Mouse (Mus musculus): Measurements from ENCODE around the gene Cldn14. TPM values are rescaled to one million over a fixed set of nuclear protein-coding genes. Genes with fewer than 3 reads are reported as not detected.
"Not testable (repeated sequence)": the region's sequence is repeated elsewhere in the genome, so short reads cannot be mapped to it uniquely, and the experiment has no call there.

Cldn14 gene
- not detected for total RNA-seq (2021)

- intact Hi-C loops (cut with DNase I): no loop called here
- DNase-seq: no peak
Observed at GRCm38 (mm10) chr16:94008737-94009136, at the start of gene Cldn14. Cldn14 (minus strand) TSS chr16:94008837.

GRCm38 (mm10) chr16:94055576-94055975, 46.9 kb upstream of the Cldn14 start:
- DNase-seq: no peak
- intact Hi-C loops (cut with DNase I): no loop called here

- intact Hi-C loops (cut with DNase I): no loop called here
- no peak for DNase-seq
Observed at GRCm38 (mm10) chr16:94055176-94055575, 46.5 kb upstream of the Cldn14 start.

- intact Hi-C loops (cut with DNase I): no loop called here
Observed at GRCm38 (mm10) chr16:94050368-94050767, 41.7 kb upstream of the Cldn14 start.

GRCm38 (mm10) chr16:94044996-94045395, 36.4 kb upstream of the Cldn14 start:
- no peak for DNase-seq
- intact Hi-C loops (cut with DNase I): no loop called here

More at GRCm38 (mm10) chr16:94050368-94050767, 41.7 kb upstream of the Cldn14 start:
- no peak for DNase-seq

- intact Hi-C loops (cut with DNase I): no loop called here
- DNase-seq: no peak
Observed at GRCm38 (mm10) chr16:94043797-94044196, 35.2 kb upstream of the Cldn14 start.

GRCm38 (mm10) chr16:94041065-94041712, 32.6 kb upstream of the Cldn14 start:
- intact Hi-C loops (cut with DNase I): no loop called here
- DNase-seq: no peak

GRCm38 (mm10) chr16:94040485-94040884, 31.8 kb upstream of the Cldn14 start:
- DNase-seq: no peak
- intact Hi-C loops (cut with DNase I): no loop called here

- DNase-seq: no peak
- intact Hi-C loops (cut with DNase I): loop anchor here (1.0 kb wide), 1 partner anchor 219 kb away; no protein-coding TSS in a partner anchor
Observed at GRCm38 (mm10) chr16:94038986-94039341, 30.3 kb upstream of the Cldn14 start.

- peak; percentile 54 to 62 for DNase-seq
- intact Hi-C loops (cut with DNase I): loop anchor here (1.0 kb wide), 1 partner anchor 220 kb away; no protein-coding TSS in a partner anchor
Observed at GRCm38 (mm10) chr16:94038272-94038985, 29.8 kb upstream of the Cldn14 start.

- intact Hi-C loops (cut with DNase I): no loop called here
- no peak for DNase-seq
Observed at GRCm38 (mm10) chr16:94037280-94037679, 28.6 kb upstream of the Cldn14 start.

- no peak for DNase-seq
- intact Hi-C loops (cut with DNase I): no loop called here
Observed at GRCm38 (mm10) chr16:94034152-94034551, 25.5 kb upstream of the Cldn14 start.

GRCm38 (mm10) chr16:94032270-94032669, 23.6 kb upstream of the Cldn14 start:
- intact Hi-C loops (cut with DNase I): no loop called here
- DNase-seq: no peak

GRCm38 (mm10) chr16:94023352-94024280, 15.0 kb upstream of the Cldn14 start:
- intact Hi-C loops (cut with DNase I): no loop called here
- no peak for DNase-seq

GRCm38 (mm10) chr16:94019725-94020124, 11.1 kb upstream of the Cldn14 start:
- intact Hi-C loops (cut with DNase I); DNase-seq: not testable (repeated sequence)

GRCm38 (mm10) chr16:94017953-94018352, 9.3 kb upstream of the Cldn14 start:
- intact Hi-C loops (cut with DNase I): no loop called here
- DNase-seq: no peak

- intact Hi-C loops (cut with DNase I): no loop called here
- no peak for DNase-seq
Observed at GRCm38 (mm10) chr16:94014489-94015096, 6.0 kb upstream of the Cldn14 start.

- DNase-seq; intact Hi-C loops (cut with DNase I): not testable (repeated sequence)
Observed at GRCm38 (mm10) chr16:94013328-94014086, 4.9 kb upstream of the Cldn14 start.

GRCm38 (mm10) chr16:94011224-94011623, 2.6 kb upstream of the Cldn14 start:
- intact Hi-C loops (cut with DNase I): no loop called here
- DNase-seq: no peak

GRCm38 (mm10) chr16:94010633-94011032, 2.0 kb upstream of the Cldn14 start:
- no peak for DNase-seq
- intact Hi-C loops (cut with DNase I): no loop called here

Measured in heart, postnatal 36 days (tissue).